Mouse (Mus musculus) kidney, adult 10 weeks (tissue): ENCODE results near the gene Sbno1. TPM values are rescaled to one million over a fixed set of nuclear protein-coding genes. Genes with fewer than 3 reads are reported as not detected.

Source experiments
- polyA plus RNA-seq: library from polyadenylated mRNA; stranded (reverse); fragments of 350-450 nt; fragmentation: Illumina TruSeq; extraction: RNeasy Lipid Tissue Mini Kit (QIAGEN cat#74804); gene quantifications from one replicate; pipeline ENCODE4 v1.2.3, GENCODE M21; 2014; ENCODE audit warnings: low read depth, low replicate concordance

The Sbno1 gene
- polyA plus RNA-seq: 78.2 TPM

DNA sequence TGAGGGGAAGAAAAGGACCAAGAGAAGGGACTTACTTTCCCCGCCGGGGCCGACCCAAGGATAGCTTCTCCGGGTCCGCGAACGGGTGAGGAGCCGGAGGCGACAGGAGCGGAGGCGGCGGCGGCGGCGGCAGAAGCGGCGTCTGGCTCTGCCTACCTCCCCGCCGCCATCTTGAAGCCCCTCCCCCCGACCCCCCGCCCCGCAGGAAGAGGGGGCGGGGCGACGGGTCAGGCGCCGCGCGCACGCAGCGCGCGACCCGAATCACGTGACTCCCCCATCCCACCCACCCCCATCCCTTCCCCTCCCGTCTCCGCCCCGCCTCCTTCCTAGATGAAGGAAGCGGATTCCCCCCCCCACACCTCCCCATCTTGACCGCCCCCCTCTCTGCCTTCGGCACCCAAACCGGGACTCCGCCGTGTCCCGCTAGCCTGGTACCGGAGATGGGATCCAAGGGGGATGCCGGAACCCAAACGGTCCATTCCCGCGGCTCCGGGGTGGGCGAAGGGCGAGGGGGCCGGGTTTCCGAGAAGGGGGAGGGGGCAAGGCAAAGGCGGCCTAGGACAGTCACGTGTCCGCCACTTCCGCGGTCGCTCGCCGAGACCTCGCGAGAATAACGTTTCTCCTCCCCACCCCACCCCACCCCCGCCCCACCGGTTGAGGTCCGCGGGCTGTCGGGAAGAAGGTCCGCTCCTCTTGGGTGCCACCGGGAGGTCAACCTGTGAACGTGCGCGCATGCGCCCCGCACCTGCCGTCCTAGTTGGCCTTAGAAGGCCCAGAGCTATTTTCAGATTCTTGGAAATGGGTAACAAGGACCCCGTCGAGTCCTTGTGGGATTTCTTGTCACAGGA, at the start of gene Sbno1:
TSS of gene Sbno1 (minus strand) at position 590 of the 848 bp plus-strand sequence.

DNA sequence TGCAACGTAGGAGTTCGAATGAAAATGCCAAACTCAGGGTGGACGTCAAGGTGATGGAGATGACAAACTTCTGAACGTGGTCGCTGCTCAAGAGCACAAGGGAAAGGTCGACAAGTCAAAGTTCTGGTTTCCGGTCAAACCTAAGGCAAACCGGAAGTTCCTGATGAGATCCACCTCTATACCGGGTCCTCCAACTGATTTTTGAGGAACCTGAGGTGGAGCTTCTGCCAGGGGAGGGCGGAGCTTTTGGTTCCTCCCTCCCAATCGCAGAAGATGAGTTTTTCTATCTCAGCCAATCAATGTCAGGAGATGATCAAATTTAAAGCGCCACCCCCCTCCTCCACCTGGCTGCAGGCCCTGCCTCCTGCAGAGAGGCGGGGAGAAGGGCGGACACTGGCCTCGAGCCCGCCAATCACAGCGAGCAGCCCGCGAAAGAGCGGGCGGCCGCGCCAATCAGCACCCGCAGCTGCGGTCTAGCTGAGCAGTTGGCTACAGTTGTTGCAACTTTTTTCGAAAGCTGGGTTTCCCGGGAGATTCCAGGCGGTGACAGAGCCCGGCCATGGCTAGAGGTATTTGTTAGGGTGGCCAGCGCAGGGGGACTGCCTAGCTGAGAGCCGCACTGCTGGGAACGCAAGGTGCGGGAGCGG, 13.8 kb upstream of the Sbno1 start, which contains the start of gene Kmt5a:
TSS of gene Kmt5a (plus strand) at position 484 of the 647 bp plus-strand sequence.

GRCm38 (mm10) chr5:124362982-124363381, 62.8 kb downstream of the Sbno1 start, which contains the start of gene Cdk2ap1:
TSS of gene Cdk2ap1 (minus strand) at chr5:124363082.

GRCm38 (mm10) chr5:124327510-124328364, 98.1 kb downstream of the Sbno1 start, which contains the start of the genes Mphosph9 and 2810006K23Rik:
TSS of gene Mphosph9 (minus strand) at chr5:124327972.
TSS of gene 2810006K23Rik (plus strand) at chr5:124328089.

Other genes with a start within 250 kb of the Sbno1 start
- 2.1 TPM for gene Pitpnm2, start 176.2 kb downstream of the Sbno1 start, polyA plus RNA-seq
- 6.2 TPM for gene Mphosph9, start 98.0 kb downstream of the Sbno1 start, polyA plus RNA-seq
- gene 2810006K23Rik, start 97.9 kb downstream of the Sbno1 start, polyA plus RNA-seq: 18.2 TPM
- 84.9 TPM for gene Cdk2ap1, start 62.9 kb downstream of the Sbno1 start, polyA plus RNA-seq
- gene Kmt5a, start 13.9 kb upstream of the Sbno1 start, polyA plus RNA-seq: 73.8 TPM
- 4.8 TPM for gene Rilpl2, start 52.4 kb upstream of the Sbno1 start, polyA plus RNA-seq
- gene Snrnp35, start 57.1 kb upstream of the Sbno1 start, polyA plus RNA-seq: 0.69 TPM
- gene Rilpl1, start 105.4 kb upstream of the Sbno1 start, polyA plus RNA-seq: 6.8 TPM
- gene Tmed2, start 114.7 kb upstream of the Sbno1 start, polyA plus RNA-seq: 1,292 TPM
- 5.9 TPM for gene Ddx55, start 126.9 kb upstream of the Sbno1 start, polyA plus RNA-seq
- 33.2 TPM for gene Eif2b1, start 153.1 kb upstream of the Sbno1 start, polyA plus RNA-seq
- 6.4 TPM for gene Gtf2h3, start 153.1 kb upstream of the Sbno1 start, polyA plus RNA-seq
- 28.4 TPM for gene Atp6v0a2, start 202.6 kb upstream of the Sbno1 start, polyA plus RNA-seq